Mouse (Mus musculus): ENCODE data around the gene Adamts16.

DNA sequence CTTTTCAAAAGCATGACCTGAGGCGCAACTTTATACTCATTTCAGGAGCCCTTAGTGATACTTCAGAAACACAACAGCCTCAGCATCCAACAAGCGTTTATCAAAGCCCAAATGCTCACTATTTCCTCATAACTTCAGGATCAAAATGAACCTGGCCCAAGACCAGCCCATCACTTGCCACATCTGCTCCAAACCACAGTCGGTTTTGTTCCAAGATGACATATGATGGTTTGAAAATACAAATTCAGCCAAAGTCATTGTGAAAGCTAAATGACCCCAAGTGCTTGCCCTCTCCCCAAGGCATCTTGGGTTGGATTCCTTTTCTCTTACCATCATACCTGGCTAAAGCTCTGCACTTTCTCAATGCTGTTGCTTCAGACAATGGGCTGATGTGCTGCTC, 36.1 kb downstream of the Adamts16 start:
- TF ChIP-seq CTCF (IDR thresholded peaks at IDR 0.05; ENCODE audit: low read depth, low read length) (no peak), POLR2A (IDR thresholded peaks at IDR 0.05; ENCODE audit: insufficient read depth, low read length) (no peak)
